Mouse (Mus musculus): ENCODE results near the gene Fam20a.

- TF ChIP-seq CTCF (IDR thresholded peaks at IDR 0.05; ENCODE audit: low read depth) (no peak), EP300 (IDR thresholded peaks at IDR 0.05; ENCODE audit: low read depth) (no peak)
Measured at GRCm38 (mm10) chr11:109666411-109666810, 55.7 kb downstream of the Fam20a start.

Measured in liver, postnatal 0 days (tissue).